Mouse (Mus musculus) liver, embryonic 15.5 days (tissue): ENCODE results near the gene Mdm1. TPM values are rescaled to one million over a fixed set of nuclear protein-coding genes. Genes with fewer than 3 reads are reported as not detected.

Experiments
- ATAC-seq: fragments of 200-750 bp; cut with Nextera tagmentation; 2 replicates; pipeline ENCODE4 v1.8.0; 2017; ENCODE audit warnings: moderate number of reproducible peaks, mild to moderate bottlenecking, moderate library complexity; ENCODE audit not compliant: insufficient read depth
- H3K27ac ChIP-seq: fragments of 300-500 bp; sonication (generic); replicated peaks from 2 replicates; pipeline ENCODE4 v1.5.1; 2015; ENCODE audit warnings: mild to moderate bottlenecking, inconsistent platforms
- H3K27me3 ChIP-seq: fragments of 300-500 bp; sonication (generic); 2 replicates; pipeline ENCODE4 v1.6.1; 2015; ENCODE audit warnings: mild to moderate bottlenecking, inconsistent platforms
- H3K36me3 ChIP-seq: fragments of 300-500 bp; sonication (generic); replicated peaks from 2 replicates; pipeline ENCODE4 v1.6.1; 2015; ENCODE audit warnings: moderate library complexity, mild to moderate bottlenecking, inconsistent platforms
- H3K4me1 ChIP-seq: fragments of 300-500 bp; sonication (generic); replicated peaks from 2 replicates; pipeline ENCODE4 v1.6.1; 2015; ENCODE audit warnings: inconsistent platforms
- H3K4me2 ChIP-seq: fragments of 300-500 bp; sonication (generic); 2 replicates; pipeline ENCODE4 v1.6.1; 2015; ENCODE audit warnings: moderate library complexity, mild to moderate bottlenecking, inconsistent platforms
- H3K4me3 ChIP-seq: fragments of 300-500 bp; sonication (generic); replicated peaks from 2 replicates; pipeline ENCODE4 v1.5.1; 2015; ENCODE audit warnings: mild to moderate bottlenecking, inconsistent platforms
- H3K9ac ChIP-seq: fragments of 300-500 bp; sonication (generic); 2 replicates; pipeline ENCODE4 v1.6.1; 2015; ENCODE audit warnings: moderate library complexity, mild to moderate bottlenecking, inconsistent platforms
- H3K9me3 ChIP-seq: fragments of 300-500 bp; sonication (generic); replicated peaks from 2 replicates; pipeline ENCODE4 v1.6.1; 2016; ENCODE audit warnings: inconsistent platforms
- WGBS: fragments of 180-500 bp; shearing (Covaris S2); methylation state at CpG from one replicate; pipeline ENCODE4 v1.1.7; 2015; ENCODE audit warnings: mixed read lengths; ENCODE audit not compliant: insufficient replicate concordance; 5-methylcytosine and 5-hydroxymethylcytosine counted together
- polyA plus RNA-seq: library from polyadenylated mRNA; unstranded; fragments of >200 nt; fragmentation: Nextera tagmentation; extraction: Ambion mirVana; gene quantifications from 2 replicates; pipeline ENCODE4 v1.2.1, GENCODE M21; 2015

Mdm1 gene
- polyA plus RNA-seq, 1 experiment from 2014 or later: 8.3 TPM

DNA sequence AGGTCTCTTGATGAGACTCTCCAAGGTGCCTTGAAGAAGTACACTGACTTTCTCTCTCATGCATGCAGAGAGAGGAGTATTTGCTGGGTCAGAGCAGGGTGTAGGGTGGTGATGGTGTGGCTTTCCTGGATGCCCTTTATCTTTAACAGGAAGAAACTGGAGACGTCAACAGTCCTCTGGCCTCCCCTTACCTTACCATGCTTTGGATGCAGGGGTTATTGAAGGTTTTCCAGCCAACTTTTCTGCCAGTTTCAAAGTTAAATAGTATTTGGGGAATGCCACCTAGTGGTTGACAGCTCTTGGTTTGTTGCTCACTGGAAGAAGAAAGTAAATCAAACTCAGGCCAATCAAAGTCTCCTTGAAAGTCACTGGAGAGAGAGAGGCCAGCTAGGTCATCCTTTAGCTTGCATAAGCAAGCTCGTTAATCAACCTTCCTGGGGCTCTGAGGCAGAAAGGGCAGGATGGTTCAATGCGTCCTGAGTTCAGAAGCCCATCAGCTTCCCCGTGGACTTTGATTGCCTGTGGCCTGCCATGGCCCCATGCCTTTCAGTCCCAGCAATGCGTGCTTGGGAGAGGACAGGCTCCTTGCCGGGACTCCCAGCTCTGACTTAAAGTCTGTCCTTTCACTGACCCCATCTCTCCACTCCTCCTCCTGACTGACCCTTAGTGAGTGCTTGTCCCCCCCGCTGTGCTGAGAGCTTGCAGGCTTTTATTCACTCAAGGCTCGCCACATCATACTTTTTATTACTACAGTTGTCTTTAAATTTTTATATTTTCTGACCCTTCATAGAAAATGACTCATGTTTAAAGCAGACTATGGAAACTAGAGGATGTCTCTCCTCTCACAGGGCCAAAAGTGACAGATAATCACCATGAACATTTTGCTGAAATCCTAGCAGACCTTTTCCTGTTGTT, 31.3 kb upstream of the Mdm1 start:
- no peak for ATAC-seq

GRCm38 (mm10) chr10:118110921-118111301, 30.7 kb upstream of the Mdm1 start:
- H3K4me1 ChIP-seq: no peaks in the 10 kb centered on the region
- no peak overlapping the region for H3K4me2 ChIP-seq
- H3K4me3 ChIP-seq: no peak overlapping the region
- no peaks in the 10 kb centered on the region for H3K36me3 ChIP-seq
- WGBS: 55% methylated on average over 7 of the region's 7 CpGs
- no peak for ATAC-seq
- no peak overlapping the region for H3K27ac ChIP-seq
- no peaks in the 10 kb centered on the region for H3K27me3 ChIP-seq
- H3K9me3 ChIP-seq: no peaks in the 10 kb centered on the region
- H3K9ac ChIP-seq: no peak overlapping the region

More for the DNA sequence above, 31.3 kb upstream of the Mdm1 start:
- Histone ChIP-seq H3K36me3 (no peaks in the 10 kb centered on the region), H3K9me3 (no peaks in the 10 kb centered on the region), H3K4me3 (no peak overlapping the region), H3K4me1 (no peaks in the 10 kb centered on the region), H3K4me2 (no peak overlapping the region), H3K9ac (no peak overlapping the region), H3K27ac (no peak overlapping the region), H3K27me3 (no peaks in the 10 kb centered on the region)
- WGBS: 49% methylated on average over 8 of the region's 8 CpGs

DNA sequence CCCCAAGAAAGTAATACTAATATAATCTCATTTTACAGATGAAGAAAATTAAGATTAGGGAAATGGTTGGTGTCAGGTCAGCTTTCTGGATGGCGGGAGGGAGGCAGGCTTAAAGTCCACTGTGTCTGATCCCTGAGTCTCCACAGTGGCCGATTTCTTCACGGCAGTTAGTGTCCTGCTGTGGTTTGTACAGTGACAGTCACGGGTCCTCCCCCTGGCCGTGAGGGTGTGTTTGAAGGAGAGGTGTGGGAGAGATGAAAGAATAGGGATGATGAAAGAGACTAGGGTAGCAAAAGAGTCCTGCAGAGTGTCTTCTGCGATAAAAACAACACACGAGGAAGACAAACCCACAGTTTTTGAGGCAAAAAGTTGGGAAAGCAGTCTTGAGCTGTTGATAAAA, 30.0 kb upstream of the Mdm1 start:
- Histone ChIP-seq H3K4me3 (no peak overlapping the region), H3K27me3 (no peaks in the 10 kb centered on the region), H3K4me2 (no peak overlapping the region), H3K9me3 (no peaks in the 10 kb centered on the region), H3K36me3 (no peaks in the 10 kb centered on the region), H3K4me1 (no peaks in the 10 kb centered on the region), H3K27ac (no peak overlapping the region), H3K9ac (no peak overlapping the region)
- ATAC-seq: no peak
- whole genome bisulfite sequencing: 29% methylated on average over 7 of the region's 7 CpGs

GRCm38 (mm10) chr10:118112294-118112893, 29.2 kb upstream of the Mdm1 start:
- H3K9me3 ChIP-seq: no peaks in the 10 kb centered on the region
- no peaks in the 10 kb centered on the region for H3K4me1 ChIP-seq
- H3K9ac ChIP-seq: no peak overlapping the region
- WGBS: 55% methylated on average over 11 of the region's 11 CpGs
- H3K4me2 ChIP-seq: no peak overlapping the region
- no peak for ATAC-seq
- H3K27me3 ChIP-seq: no peaks in the 10 kb centered on the region
- no peaks in the 10 kb centered on the region for H3K36me3 ChIP-seq
- no peak overlapping the region for H3K4me3 ChIP-seq
- H3K27ac ChIP-seq: no peak overlapping the region

- no peaks in the 10 kb centered on the region for H3K27me3 ChIP-seq
- H3K9ac ChIP-seq: no peak overlapping the region
- 64% methylated on average over 9 of the region's 9 CpGs for WGBS
- no peaks in the 10 kb centered on the region for H3K4me1 ChIP-seq
- H3K4me2 ChIP-seq: no peak overlapping the region
- no peaks in the 10 kb centered on the region for H3K9me3 ChIP-seq
- ATAC-seq: no peak
- H3K4me3 ChIP-seq: no peak overlapping the region
- H3K36me3 ChIP-seq: no peaks in the 10 kb centered on the region
- H3K27ac ChIP-seq: no peak overlapping the region
Measured at GRCm38 (mm10) chr10:118113256-118113682, 28.3 kb upstream of the Mdm1 start.

- no peak overlapping the region for H3K4me3 ChIP-seq
- no peaks in the 10 kb centered on the region for H3K36me3 ChIP-seq
- H3K4me1 ChIP-seq: no peaks in the 10 kb centered on the region
- no peak overlapping the region for H3K27ac ChIP-seq
- ATAC-seq: no peak
- H3K27me3 ChIP-seq: no peaks in the 10 kb centered on the region
- no peaks in the 10 kb centered on the region for H3K9me3 ChIP-seq
- 50% methylated on average over 1 of the region's 1 CpGs for WGBS
- no peak overlapping the region for H3K4me2 ChIP-seq
- H3K9ac ChIP-seq: no peak overlapping the region
Measured at GRCm38 (mm10) chr10:118114271-118114670, 27.3 kb upstream of the Mdm1 start.

- ATAC-seq: no peak
- H3K9ac ChIP-seq: no peak overlapping the region
- H3K9me3 ChIP-seq: no peaks in the 10 kb centered on the region
- no peak overlapping the region for H3K4me2 ChIP-seq
- H3K36me3 ChIP-seq: no peaks in the 10 kb centered on the region
- WGBS: 75% methylated on average over 2 of the region's 2 CpGs
- H3K27ac ChIP-seq: no peak overlapping the region
- H3K27me3 ChIP-seq: peaks cover 3% of the 10 kb centered on the region; the same call in 1 of the 2 replicates
- H3K4me1 ChIP-seq: no peaks in the 10 kb centered on the region
- no peak overlapping the region for H3K4me3 ChIP-seq
Measured at GRCm38 (mm10) chr10:118116456-118116855, 25.2 kb upstream of the Mdm1 start.

GRCm38 (mm10) chr10:118121047-118121936, 20.3 kb upstream of the Mdm1 start:
- no peaks in the 10 kb centered on the region for H3K4me1 ChIP-seq
- no peak for ATAC-seq
- WGBS: 34% methylated on average over 25 of the region's 25 CpGs
- H3K4me2 ChIP-seq: no peak overlapping the region
- H3K9ac ChIP-seq: no peak overlapping the region
- H3K4me3 ChIP-seq: no peak overlapping the region
- H3K27ac ChIP-seq: no peak overlapping the region
- H3K9me3 ChIP-seq: no peaks in the 10 kb centered on the region
- H3K36me3 ChIP-seq: no peaks in the 10 kb centered on the region
- peaks cover 3% of the 10 kb centered on the region; the same call in 1 of the 2 replicates for H3K27me3 ChIP-seq

DNA sequence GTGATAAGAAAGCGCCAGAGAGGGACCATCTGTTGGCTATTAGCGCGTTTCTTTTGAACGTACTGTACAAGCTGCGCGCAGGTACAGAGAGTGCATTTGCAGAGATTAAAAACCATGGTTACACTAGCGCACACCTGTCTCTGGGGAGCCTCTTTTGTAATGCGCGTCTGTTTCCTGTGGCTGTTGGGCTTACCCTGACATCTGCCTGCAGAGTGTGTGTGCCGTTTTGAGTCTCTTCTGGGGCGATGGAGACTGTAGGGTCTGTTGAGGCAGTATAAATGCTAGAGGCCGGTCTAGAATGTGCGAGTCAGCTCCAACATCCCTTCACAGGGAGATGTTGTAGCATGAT, 19.7 kb upstream of the Mdm1 start:
- peaks cover 3% of the 10 kb centered on the region; the same call in 1 of the 2 replicates for H3K27me3 ChIP-seq
- H3K4me3 ChIP-seq: no peak overlapping the region
- no peaks in the 10 kb centered on the region for H3K4me1 ChIP-seq
- ATAC-seq: no peak
- no peaks in the 10 kb centered on the region for H3K9me3 ChIP-seq
- no peaks in the 10 kb centered on the region for H3K36me3 ChIP-seq
- no peak overlapping the region for H3K27ac ChIP-seq
- no peak overlapping the region for H3K9ac ChIP-seq
- no peak overlapping the region for H3K4me2 ChIP-seq
- WGBS: 51% methylated on average over 13 of the region's 13 CpGs

DNA sequence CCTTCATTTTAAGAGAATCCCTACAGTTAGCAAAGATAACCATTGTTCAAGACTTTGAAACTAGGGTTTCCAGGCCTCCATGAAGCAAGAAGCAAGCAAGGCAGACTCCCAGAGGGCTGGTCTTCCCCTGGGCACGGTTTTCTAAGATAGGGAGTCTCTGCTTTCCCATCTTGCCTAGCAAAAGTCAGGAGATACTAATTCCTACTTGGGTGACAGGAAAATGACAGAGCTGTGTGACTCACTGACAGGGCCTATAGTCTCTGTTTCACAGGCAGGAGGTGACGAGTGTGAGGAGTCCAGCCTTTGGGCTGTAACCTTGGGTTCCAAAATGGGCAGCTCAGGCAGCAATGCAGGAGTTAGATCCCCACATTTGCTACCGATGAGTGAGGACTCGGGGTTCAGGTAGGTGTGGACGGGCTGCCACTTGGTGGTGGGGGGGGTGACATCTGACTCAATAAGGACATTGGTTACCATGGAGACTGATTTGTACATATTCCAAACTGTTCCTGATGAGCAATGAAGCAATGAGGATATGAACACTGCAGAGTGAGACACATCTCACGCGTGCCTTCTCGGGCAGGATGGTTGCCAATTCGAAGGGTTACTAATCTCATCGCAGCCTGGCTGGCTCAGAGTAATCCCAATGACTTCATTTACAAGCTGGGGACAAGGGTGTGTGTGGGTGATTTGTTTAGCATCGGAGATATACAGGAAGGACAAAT, 19.0 kb upstream of the Mdm1 start:
- no peak overlapping the region for H3K4me2 ChIP-seq
- H3K4me1 ChIP-seq: no peaks in the 10 kb centered on the region
- H3K27me3 ChIP-seq: peaks cover 3% of the 10 kb centered on the region; the same call in 1 of the 2 replicates
- 72% methylated on average over 11 of the region's 11 CpGs for WGBS
- H3K4me3 ChIP-seq: no peak overlapping the region
- H3K9me3 ChIP-seq: no peaks in the 10 kb centered on the region
- H3K36me3 ChIP-seq: no peaks in the 10 kb centered on the region
- ATAC-seq: no peak
- no peak overlapping the region for H3K9ac ChIP-seq
- H3K27ac ChIP-seq: no peak overlapping the region
